Comparison of ENCODE assay signal across 9 mouse cellular contexts in the genomic region with DNA sequence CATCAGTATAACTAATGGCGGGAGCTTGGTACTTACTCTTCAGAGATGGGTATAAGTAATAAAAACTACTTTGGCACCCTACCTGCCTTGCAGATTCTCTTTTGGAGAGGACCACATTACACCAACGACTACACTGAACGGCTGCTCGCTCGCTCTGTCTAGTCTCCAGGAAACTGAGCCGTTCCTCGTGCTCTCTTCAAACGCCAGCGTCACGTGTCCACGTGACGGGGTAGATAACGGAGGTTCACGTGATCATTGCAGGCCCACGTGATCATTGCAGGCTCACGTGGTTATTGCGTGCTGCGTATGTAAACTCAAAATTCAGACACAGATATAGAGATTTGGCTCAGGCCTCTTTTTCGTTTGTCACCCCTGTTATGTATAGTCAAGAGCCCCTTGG. TPM values are rescaled to one million over a fixed set of nuclear protein-coding genes. Genes with fewer than 3 reads are reported as not detected.
DNase-seq lines count a peak whose midpoint lies in the region; ATAC-seq and TF ChIP-seq lines count a peak whose summit lies in the region.
"Had no signal": no experiment of that assay in that cellular context is flagged by ENCODE, and none has a peak within 500 bp of the region (broad histone marks: within the 10 kb centered on the region; RNA-seq: fewer than 3 reads in every experiment).

A gene (minus strand): TSS at position 209 of the 400 bp plus-strand sequence.

- no peak within 1 kb of the TSS for H3K9ac ChIP-seq in heart, embryonic 16.5 days (ENCODE audit: low read length)
- H3K9ac ChIP-seq in hindbrain, embryonic 11.5 days (ENCODE audit: low read depth, low read length) = no peak within 1 kb of the TSS
- H3K9ac ChIP-seq in midbrain, embryonic 11.5 days (ENCODE audit: low read length) = no peak within 1 kb of the TSS

- H3K27ac ChIP-seq in heart, embryonic 16.5 days (ENCODE audit: low read length) = no peak within 1 kb of the TSS
- H3K27ac ChIP-seq in bone marrow, adult 2 months (ENCODE audit: control insufficient read depth, insufficient read depth, low read depth, low read length, poor library complexity) = no peak within 1 kb of the TSS
- no peak within 1 kb of the TSS for H3K27ac ChIP-seq in hindbrain, embryonic 11.5 days (ENCODE audit: low read depth, low read length)
- no peak within 1 kb of the TSS for H3K27ac ChIP-seq in midbrain, embryonic 11.5 days (ENCODE audit: low read depth, low read length)

- TF ChIP-seq CTCF in bone marrow, adult 2 months (IDR thresholded peaks at IDR 0.05; ENCODE audit: control insufficient read depth, insufficient read depth, low read length) = no peak

- no peak for ATAC-seq in heart, embryonic 16.5 days (replicated peaks; ENCODE audit: extremely low read depth, insufficient read depth, low FRiP score)
- no peak for ATAC-seq in hindbrain, embryonic 11.5 days (ENCODE audit: low FRiP score)
- no peak for ATAC-seq in midbrain, embryonic 11.5 days (ENCODE audit: low FRiP score)
- ATAC-seq in monocyte, adult 5-6 weeks (replicated peaks; ENCODE audit: insufficient number of reproducible peaks, low FRiP score, low TSS enrichment, poor library complexity, severe bottlenecking) = no peak
- no peak for ATAC-seq in megakaryocyte-erythroid progenitor cell, adult 5-6 weeks (replicated peaks; ENCODE audit: low FRiP score, low TSS enrichment, poor library complexity, severe bottlenecking)

- DNase-seq in heart, postnatal 4 days = no peak
- DNase-seq in hindbrain, embryonic 11.5 days (ENCODE audit: low spot score) = no peak
- DNase-seq in midbrain, embryonic 11.5 days (ENCODE audit: low spot score, missing footprints) = no peak
- no peak for DNase-seq in layer of hippocampus, adult 18-20 months (ENCODE audit: low spot score in 2 of 2)
- DNase-seq: right cerebral cortex, adult 18-20 months had no signal

- H3K9me3 ChIP-seq in heart, embryonic 16.5 days (replicated peaks; ENCODE audit: control insufficient read depth, low read length) = no peaks in the 10 kb centered on the region
- H3K9me3 ChIP-seq in hindbrain, embryonic 11.5 days (ENCODE audit: control insufficient read depth, low read length) = no peaks in the 10 kb centered on the region
- no peaks in the 10 kb centered on the region for H3K9me3 ChIP-seq in midbrain, embryonic 11.5 days (ENCODE audit: control insufficient read depth, low read length)

- no peaks in the 10 kb centered on the region; the same call in 1 of the 2 replicates for H3K27me3 ChIP-seq in heart, embryonic 16.5 days (ENCODE audit: control insufficient read depth, insufficient read depth, low read length)
- no peaks in the 10 kb centered on the region; the same call in 1 of the 2 replicates for H3K27me3 ChIP-seq in hindbrain, embryonic 11.5 days (ENCODE audit: control insufficient read depth, insufficient read depth, low read length)
- H3K27me3 ChIP-seq in midbrain, embryonic 11.5 days (ENCODE audit: control insufficient read depth, insufficient read depth, low read length) = peaks cover 2% of the 10 kb centered on the region; the same call in 1 of the 2 replicates

- TF ChIP-seq POLR2A in bone marrow, adult 2 months (IDR thresholded peaks at IDR 0.05; ENCODE audit: borderline replicate concordance, control insufficient read depth, low read depth, low read length) = no peak

- H3K36me3 ChIP-seq in heart, embryonic 16.5 days (ENCODE audit: control insufficient read depth, insufficient read depth) = no peaks in the 10 kb centered on the region
- no peaks in the 10 kb centered on the region for H3K36me3 ChIP-seq in hindbrain, embryonic 11.5 days (ENCODE audit: control insufficient read depth, insufficient read depth, low read length)
- H3K36me3 ChIP-seq in midbrain, embryonic 11.5 days (ENCODE audit: control insufficient read depth, insufficient read depth, low read length) = no peaks in the 10 kb centered on the region

- WGBS in heart, embryonic 16.5 days = 90% methylated on average over 19 of the region's 19 CpGs
- WGBS in bone marrow, adult 2 months = 92% methylated on average over 19 of the region's 19 CpGs
- WGBS in hindbrain, embryonic 11.5 days = 94% methylated on average over 19 of the region's 19 CpGs
- 93% methylated on average over 19 of the region's 19 CpGs for WGBS in midbrain, embryonic 11.5 days

- H3K4me2 ChIP-seq in heart, embryonic 16.5 days (ENCODE audit: low read depth, low read length) = peak within 1 kb of the TSS; percentile 60
- peak within 1 kb of the TSS; percentile 42 for H3K4me2 ChIP-seq in hindbrain, embryonic 11.5 days (replicated peaks; ENCODE audit: low read depth, low read length)
- H3K4me2 ChIP-seq in midbrain, embryonic 11.5 days = peak within 1 kb of the TSS; percentile 33

- peak within 1 kb of the TSS; percentile 43 for H3K4me3 ChIP-seq in heart, embryonic 16.5 days (ENCODE audit: low read length)
- H3K4me3 ChIP-seq in bone marrow, adult 2 months (replicated peaks; ENCODE audit: control insufficient read depth, low read depth, low read length) = peak within 1 kb of the TSS; percentile 20
- H3K4me3 ChIP-seq in hindbrain, embryonic 11.5 days (ENCODE audit: low read depth, low read length) = peak within 1 kb of the TSS; percentile 18; the same call in 1 of the 2 replicates
- H3K4me3 ChIP-seq in midbrain, embryonic 11.5 days (ENCODE audit: low read depth, low read length) = 0 out of 2 replicates have a peak within 1 kb of the TSS, but pooled peaks have one; percentile 9

- no peaks in the 10 kb centered on the region for H3K4me1 ChIP-seq in heart, embryonic 16.5 days (ENCODE audit: control insufficient read depth, insufficient read depth, low read length)
- H3K4me1 ChIP-seq in bone marrow, adult 2 months (ENCODE audit: control insufficient read depth, insufficient read depth, low read length) = no peaks in the 10 kb centered on the region
- H3K4me1 ChIP-seq in hindbrain, embryonic 11.5 days (replicated peaks; ENCODE audit: control insufficient read depth, insufficient read depth, low read length) = no peaks in the 10 kb centered on the region
- no peaks in the 10 kb centered on the region for H3K4me1 ChIP-seq in midbrain, embryonic 11.5 days (ENCODE audit: control insufficient read depth, insufficient read depth, low read length)

RNA-seq across cellular contexts. Expression of the gene that starts here (rescaled TPM):
- 0.30 TPM in 2 replicates for polyA plus RNA-seq in heart, embryonic 16.5 days (2015; fragmentation: Nextera tagmentation; extraction: Ambion mirVana)
- under 1 TPM; 0.14 to 0.21 TPM for total RNA-seq in heart, postnatal 4 days (2021)
- polyA plus RNA-seq in bone marrow, adult 2 months (2011; ENCODE audit: insufficient read depth, insufficient read length, low replicate concordance, missing spikeins) = 0.41 TPM in 1 of 2 replicates, not detected in the other
- 0.43 and 0.74 TPM in 2 replicates for polyA plus RNA-seq in hindbrain, embryonic 11.5 days (2014; fragmentation: Nextera tagmentation; extraction: Ambion mirVana)
- 0.45 and 0.80 TPM in 2 replicates for polyA plus RNA-seq in midbrain, embryonic 11.5 days (2014; fragmentation: Nextera tagmentation; extraction: Ambion mirVana)
- 1.5 TPM in 1 of 3 replicates, not detected in the others for total RNA-seq in monocyte, adult 5-6 weeks (2017)
- not detected for total RNA-seq in layer of hippocampus, adult 18-20 months (2021)
- total RNA-seq in megakaryocyte-erythroid progenitor cell, adult 5-6 weeks (2014; fragmentation: Nextera tagmentation) = 0.52 TPM in 1 of 2 replicates, not detected in the other
- total RNA-seq in megakaryocyte-erythroid progenitor cell, adult 5-6 weeks (2017) = 1.7 and 1.8 TPM in 2 replicates
